ENCODE assay signal across 16 mouse cellular contexts in genomic region chr11:89937241-89937640, GRCm38 (mm10).
DNase-seq lines count a peak whose midpoint lies in the region; ATAC-seq lines count a peak whose summit lies in the region.
"Had no signal": no experiment of that assay in that cellular context is flagged by ENCODE, and none has a peak within 500 bp of the region (broad histone marks: within the 10 kb centered on the region; RNA-seq: fewer than 3 reads in every experiment).

No protein-coding gene starts in this region.

- DNase-seq in embryo, embryonic 10 days (ENCODE audit: low spot score): peak; percentile 9
- DNase-seq in embryo, embryonic 9.5 days (ENCODE audit: extremely low spot score): no peak
- DNase-seq in kidney, postnatal 10 days: peak; percentile 16
- peak; percentile 40 for DNase-seq in 416B (ENCODE audit: low read depth)
- DNase-seq in cerebellum, postnatal 25 days: no peak
- no peak for DNase-seq in natural killer cell, adult 2 months (ENCODE audit: low spot score in 2 of 2)
- DNase-seq: cerebellum, adult 8-10 months; forebrain, postnatal 0 days; gastrocnemius, postnatal 14 days; lung, postnatal 4 days; midbrain, embryonic 14.5 days had no signal

- no peak overlapping the region for H3K9ac ChIP-seq in kidney, embryonic 15.5 days
- H3K9ac ChIP-seq: forebrain, postnatal 0 days; heart, embryonic 13.5 days had no signal

- WGBS in kidney, embryonic 15.5 days: 35% methylated on average over 7 of the region's 7 CpGs

- no peaks in the 10 kb centered on the region for H3K27me3 ChIP-seq in kidney, embryonic 15.5 days
- H3K27me3 ChIP-seq: heart, embryonic 13.5 days had no signal

- H3K4me2 ChIP-seq in kidney, embryonic 15.5 days: no peak overlapping the region
- H3K4me2 ChIP-seq: heart, embryonic 13.5 days had no signal

- H3K36me3 ChIP-seq in kidney, embryonic 15.5 days: no peaks in the 10 kb centered on the region
- H3K36me3 ChIP-seq: embryonic facial prominence, embryonic 10.5 days; heart, embryonic 13.5 days; hindbrain, embryonic 10.5 days had no signal

- H3K4me3 ChIP-seq in kidney, embryonic 15.5 days (replicated peaks): no peak overlapping the region
- H3K4me3 ChIP-seq: embryonic facial prominence, embryonic 10.5 days; heart, embryonic 13.5 days; hindbrain, embryonic 10.5 days had no signal

- ATAC-seq in kidney, embryonic 15.5 days (replicated peaks; ENCODE audit: low FRiP score): no peak
- 0 out of 2 replicates have a peak, but pooled peaks have one; percentile 65 for ATAC-seq in common myeloid progenitor, adult 5-6 weeks (replicated peaks; ENCODE audit: low read depth, poor library complexity, severe bottlenecking)
- ATAC-seq: forebrain, postnatal 0 days had no signal

- no peak overlapping the region for H3K27ac ChIP-seq in kidney, embryonic 15.5 days
- H3K27ac ChIP-seq: embryonic facial prominence, embryonic 10.5 days; heart, embryonic 13.5 days; hindbrain, embryonic 10.5 days had no signal

- 0 out of 2 replicates have a peak, but pooled peaks cover 3% of the 10 kb centered on the region for H3K4me1 ChIP-seq in kidney, embryonic 15.5 days
- H3K4me1 ChIP-seq: heart, embryonic 13.5 days; hindbrain, embryonic 10.5 days had no signal

- H3K9me3 ChIP-seq in kidney, embryonic 15.5 days (replicated peaks): no peaks in the 10 kb centered on the region
- H3K9me3 ChIP-seq: embryonic facial prominence, embryonic 10.5 days; heart, embryonic 13.5 days; hindbrain, embryonic 10.5 days had no signal

Comparison
In these comparisons a context has a peak if more than half of its experiments do, and no peak if none do; other contexts are left out.
1. DNase-seq: peak in embryo, embryonic 10 days (single experiment), kidney, postnatal 10 days (single experiment) and 416B (single experiment); none in embryo, embryonic 9.5 days (single experiment), cerebellum, postnatal 25 days (0 of 2) and natural killer cell, adult 2 months (0 of 2).